Mouse (Mus musculus) lung, adult 18-20 months (tissue): ENCODE data around the gene Chchd6.

ENCODE experiments used
- DNase-seq, 2 experiments: peaks; one replicate each; pipeline ENCODE4 v3.0.0; 2022; ENCODE audit warnings: mixed read lengths in 2 of 2

The Chchd6 gene

DNA sequence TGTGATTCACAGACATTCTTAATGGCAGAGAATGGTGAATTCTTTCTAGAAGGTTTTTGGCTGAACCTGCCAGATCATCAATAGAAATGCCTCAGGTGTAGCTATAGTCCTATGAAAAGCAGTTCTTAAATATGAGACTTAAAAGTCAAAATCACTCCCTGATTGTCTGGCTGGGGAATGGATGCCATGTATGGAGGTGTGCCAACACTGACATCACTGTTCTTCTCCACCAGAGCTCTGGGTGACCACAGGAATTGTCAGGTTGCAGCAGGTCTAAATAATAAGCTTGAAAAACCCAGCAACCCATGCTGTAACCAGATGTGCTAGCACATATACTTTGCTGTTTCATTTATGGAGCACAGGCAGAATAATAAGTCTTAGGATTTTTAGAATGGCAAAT is 87.2 kb downstream of the Chchd6 start:
- no peak for DNase-seq

DNA sequence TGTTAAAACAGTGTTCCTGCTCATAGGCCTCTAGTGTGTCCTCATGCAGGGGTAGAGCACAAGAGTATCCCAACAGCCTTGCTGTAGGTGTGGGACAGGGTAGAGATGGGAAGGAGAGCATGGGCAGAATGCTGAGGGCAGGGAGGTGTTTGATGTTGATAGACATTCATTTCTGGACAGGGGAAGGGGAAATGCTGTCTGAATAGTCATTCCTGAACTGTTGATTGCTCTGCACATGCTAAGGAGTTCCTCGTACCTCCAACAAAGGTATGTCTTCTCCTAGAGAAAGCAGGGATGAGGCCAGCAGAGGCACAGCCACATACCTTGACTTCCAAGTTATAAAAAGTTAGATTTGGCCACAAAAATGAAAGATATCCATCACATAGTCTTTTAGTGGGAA is 95.5 kb downstream of the Chchd6 start:
- no peak for DNase-seq

DNA sequence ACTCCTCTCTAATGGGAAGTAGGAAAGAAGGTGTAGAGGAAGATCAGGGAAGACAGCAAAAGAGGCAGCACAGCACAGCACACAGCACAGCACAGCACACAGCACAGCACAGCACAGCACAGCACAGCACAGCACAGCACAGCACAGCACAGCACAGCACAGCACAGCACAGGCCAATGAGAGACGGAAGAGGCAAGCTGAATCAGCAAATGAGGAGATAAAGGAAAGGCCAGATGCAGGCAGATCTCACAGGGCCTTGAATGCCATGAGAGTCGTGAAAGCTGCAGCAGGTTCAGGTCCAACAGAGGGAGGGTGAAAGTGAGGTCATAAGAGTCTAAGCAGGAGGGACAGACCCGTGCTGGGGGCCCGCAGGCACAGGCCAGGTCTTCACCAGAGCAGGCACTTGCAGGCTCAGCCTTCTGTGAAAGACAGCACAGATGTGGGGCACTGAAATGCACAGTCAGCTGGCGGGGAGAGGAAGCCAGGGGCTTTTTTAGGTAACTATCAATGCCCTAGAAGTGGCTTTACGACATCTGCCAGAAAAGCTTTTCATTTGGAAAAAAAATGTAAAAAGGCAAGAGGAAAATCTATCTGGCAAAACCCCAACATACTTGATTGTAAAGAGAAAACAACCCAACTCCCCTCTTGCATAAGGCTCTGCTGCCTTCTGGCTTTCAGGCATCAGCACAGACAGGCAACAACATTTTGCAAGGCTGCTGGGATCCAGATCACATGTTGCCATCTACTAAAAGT is 96.5 kb downstream of the Chchd6 start:
- DNase-seq, result peak in 1 of 2 experiments; percentile 12

DNA sequence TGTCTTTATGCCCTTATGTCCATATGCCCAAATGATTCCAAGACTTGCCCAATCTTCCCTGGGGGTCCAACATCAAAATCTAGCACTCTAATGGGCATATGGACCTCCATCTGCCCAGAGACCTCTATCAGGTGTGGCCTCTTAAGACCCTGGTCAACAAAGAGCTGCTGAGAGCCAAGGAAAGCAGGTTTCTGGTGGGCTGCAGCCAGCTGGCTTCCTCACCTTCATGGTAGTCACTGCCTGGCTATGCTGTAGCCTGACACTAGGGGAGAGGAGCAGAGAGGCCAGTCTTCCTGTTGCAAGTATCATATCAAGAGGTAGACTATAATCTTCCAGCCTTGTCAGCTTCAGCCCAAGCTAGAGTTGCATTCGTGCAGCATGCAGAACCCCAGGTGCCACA is 98.5 kb downstream of the Chchd6 start:
- no peak for DNase-seq

DNA sequence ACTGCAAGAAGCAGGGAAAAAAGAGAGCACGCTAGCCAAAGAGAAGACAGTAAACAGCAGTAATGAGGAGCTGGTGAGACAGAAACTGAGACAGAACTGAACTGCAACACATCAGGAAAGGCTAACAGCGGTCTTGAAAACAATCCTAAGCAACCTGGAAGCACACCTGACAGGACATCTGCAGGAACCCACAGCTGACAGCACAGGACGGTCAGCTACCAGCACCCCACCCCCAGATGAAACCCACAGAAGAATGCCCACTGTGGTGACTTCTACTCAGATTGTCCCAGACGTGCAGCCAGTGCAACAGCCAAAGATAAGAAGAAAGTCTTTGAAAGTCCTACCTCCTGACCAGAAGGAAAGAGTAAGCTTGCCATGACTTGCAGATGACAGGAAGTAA is 103.1 kb downstream of the Chchd6 start:
- DNase-seq, result no peak

DNA sequence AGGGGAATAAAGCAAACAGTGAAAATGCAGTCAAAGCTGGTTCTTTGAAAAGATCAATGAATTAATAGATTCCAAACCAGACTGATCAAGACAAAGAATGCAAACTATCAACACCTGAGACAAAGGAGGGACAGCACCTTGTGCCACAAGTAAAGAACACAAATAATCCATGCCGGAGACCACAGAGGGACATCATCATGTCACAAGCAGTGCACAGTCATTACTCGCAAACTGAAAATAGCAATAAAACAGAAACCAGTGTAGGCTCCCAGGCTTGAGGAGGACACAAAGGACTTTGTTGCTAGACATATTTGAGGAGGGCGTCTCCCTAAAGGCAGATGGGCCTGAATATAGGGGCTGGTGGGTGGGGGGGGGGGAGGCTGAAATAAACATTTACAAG is 105.1 kb downstream of the Chchd6 start:
- no peak for DNase-seq

DNA sequence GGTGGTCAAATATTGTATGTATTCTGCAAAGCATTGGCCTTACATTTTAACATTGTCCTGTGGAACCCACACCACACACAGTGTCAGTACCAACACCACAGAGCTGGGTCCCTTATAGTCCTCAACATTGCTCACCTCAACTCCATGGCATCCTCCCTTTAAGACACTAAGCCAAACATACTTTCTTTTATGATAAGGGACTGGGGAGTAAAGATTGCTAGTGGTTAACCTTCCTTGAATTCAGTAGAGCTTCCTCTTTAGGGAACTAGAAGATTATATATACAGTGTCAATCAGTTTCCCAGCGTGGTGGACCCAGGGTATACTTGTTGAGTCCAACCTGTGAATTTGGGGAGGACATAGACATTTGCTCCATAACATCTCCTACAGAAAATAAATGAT is 105.9 kb downstream of the Chchd6 start:
- DNase-seq, result no peak

DNA sequence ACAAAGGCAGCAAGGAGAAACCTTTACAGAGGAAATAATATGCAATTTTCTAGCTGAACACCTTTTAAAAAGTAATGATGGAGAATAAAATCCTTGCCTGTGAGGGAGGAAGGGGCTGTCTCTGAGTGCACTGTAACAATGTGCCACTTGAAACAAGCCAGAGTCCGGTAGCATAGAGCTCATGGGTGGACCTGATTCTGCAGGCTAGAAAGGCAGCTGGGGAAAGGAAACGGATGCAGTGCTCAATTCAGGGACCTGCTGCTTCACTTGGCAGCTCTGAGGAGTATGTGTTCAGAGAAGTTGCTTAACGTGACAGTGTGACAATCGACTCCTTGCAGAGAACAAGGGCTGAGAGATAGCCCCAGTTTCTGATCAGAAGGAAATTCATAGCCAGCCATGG is 109.4 kb downstream of the Chchd6 start:
- no peak for DNase-seq

DNA sequence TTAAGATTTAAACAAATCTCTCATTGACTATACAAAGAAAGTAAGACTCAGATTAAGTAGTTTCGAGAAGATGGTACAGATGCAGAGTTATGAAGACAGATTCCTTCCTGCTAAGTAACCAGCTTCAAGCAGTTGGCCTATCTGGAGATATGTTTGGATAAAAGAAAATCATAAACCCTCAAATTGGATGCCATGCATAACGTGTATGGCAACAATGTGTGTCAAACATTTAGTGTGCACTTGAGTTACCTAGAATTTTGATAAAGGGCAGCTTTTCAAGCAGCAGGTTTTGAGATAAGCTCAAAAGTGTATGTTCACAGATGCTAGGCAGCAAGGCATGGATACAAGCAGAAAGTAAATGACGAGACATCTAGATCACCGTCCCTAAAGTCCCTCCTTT is 114.3 kb downstream of the Chchd6 start:
- no peak for DNase-seq

DNA sequence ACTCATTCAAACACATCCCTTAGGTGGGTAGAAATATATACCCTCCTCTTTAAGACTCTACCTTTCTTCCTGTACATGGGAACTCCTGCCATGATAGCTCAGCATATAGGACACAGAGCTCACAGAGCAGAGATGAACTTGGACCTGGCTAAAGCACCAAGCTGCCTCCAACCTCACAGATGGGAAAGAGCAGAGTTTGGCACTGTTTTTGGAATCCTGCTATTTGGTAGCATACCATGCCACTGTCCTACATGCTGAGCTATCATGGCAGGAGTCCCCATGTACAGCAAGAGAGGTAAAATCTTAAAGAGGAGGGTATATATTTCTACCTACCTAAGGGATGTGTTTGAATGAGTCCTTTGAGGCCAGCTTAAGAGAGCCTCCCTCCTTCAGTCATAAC is 127.5 kb downstream of the Chchd6 start:
- DNase-seq, result no peak

DNA sequence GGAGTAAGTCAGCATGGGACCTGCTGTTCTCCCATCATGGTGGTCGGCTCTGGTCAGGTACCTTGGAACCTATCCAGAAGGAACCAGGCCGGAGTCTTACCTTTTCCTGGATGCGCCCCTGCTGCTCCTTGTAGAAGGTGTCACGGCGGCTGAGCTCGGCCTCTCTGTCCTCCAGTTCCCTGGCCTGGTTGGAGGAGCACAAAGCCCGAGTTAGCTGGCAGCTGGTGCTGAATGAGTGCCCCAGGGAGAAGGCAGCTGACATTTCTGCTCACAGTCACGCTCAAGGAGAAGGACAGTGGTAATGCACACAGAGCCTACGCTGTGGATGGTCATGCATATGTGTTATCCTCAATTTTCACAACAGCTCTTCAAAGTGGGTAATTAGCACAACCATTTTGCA is 128.2 kb downstream of the Chchd6 start:
- DNase-seq, result no peak

DNA sequence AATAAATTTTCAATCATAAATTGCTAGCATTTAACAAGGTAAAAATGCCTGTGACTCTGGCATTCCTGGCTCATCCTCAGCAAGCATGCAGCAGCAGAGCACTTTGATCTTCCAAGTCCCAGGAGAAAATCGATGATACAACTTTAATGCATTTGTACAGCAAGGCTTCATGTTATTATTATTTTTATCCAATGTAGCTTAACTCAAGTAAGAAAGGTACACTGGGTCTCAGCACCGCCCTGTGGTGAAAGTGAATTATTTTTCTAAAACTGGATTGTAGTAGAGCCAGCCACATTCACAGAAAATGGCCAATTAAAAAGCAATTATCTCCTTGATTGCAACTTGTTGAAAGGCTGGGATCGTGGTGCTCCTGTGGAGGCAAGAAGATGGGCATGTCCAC is 128.6 kb downstream of the Chchd6 start:
- DNase-seq, result no peak

DNA sequence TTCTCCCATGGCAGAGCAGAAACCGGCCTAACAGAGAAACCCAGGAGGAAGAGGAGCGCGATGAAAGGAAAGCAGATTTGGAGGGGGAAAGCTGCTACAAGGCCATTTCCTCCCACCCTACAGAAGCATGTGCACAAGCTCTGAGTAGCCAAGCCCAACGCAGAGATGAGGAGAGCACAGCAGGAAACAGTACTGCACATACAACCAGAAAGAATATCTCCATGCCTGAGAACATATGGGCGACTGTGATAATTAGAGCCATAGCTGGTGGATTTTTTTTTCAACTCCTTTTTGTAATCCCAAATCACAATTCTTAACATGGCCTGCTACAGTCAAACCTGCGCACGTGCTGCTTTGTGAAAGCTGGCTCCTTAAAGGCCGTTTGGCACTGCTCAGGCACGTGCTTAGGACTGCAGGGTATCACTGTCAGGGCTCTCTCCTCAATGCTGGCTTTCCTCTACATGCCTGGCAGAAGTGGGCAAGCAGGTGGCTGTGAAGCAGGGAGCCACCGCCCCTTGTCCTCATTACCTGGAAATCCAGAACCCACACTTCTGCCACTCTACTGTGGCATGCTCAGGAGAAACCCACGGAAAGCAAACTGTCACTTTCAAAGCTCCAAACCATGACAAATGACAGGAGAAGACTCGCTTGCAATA is 129.3 kb downstream of the Chchd6 start:
- no peak for DNase-seq

DNA sequence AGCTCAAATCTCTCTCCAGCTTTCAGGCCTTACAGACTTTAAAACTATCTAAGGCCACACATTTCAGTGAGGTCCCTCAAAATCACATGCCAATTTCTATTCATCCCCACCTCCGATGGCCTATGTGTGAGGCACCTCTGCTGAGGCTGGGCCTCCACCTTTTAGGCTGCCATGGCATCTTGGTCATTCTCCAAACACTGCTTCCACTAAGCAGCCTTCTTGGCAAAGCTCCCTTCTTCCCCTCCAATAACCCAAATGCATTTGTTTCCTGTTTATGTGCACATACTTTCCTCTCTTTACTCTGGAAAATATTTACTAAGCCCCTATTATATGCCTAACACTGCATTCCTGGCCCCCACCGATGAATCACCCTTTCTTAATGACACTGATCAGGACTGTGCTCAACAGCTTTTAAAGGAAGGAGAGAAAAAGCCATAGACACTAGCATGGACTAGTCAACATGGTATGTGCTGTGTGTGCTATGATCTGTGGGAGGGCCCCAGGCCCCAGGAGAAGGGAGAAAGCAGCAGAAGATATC is 133.2 kb downstream of the Chchd6 start:
- no peak for DNase-seq

DNA sequence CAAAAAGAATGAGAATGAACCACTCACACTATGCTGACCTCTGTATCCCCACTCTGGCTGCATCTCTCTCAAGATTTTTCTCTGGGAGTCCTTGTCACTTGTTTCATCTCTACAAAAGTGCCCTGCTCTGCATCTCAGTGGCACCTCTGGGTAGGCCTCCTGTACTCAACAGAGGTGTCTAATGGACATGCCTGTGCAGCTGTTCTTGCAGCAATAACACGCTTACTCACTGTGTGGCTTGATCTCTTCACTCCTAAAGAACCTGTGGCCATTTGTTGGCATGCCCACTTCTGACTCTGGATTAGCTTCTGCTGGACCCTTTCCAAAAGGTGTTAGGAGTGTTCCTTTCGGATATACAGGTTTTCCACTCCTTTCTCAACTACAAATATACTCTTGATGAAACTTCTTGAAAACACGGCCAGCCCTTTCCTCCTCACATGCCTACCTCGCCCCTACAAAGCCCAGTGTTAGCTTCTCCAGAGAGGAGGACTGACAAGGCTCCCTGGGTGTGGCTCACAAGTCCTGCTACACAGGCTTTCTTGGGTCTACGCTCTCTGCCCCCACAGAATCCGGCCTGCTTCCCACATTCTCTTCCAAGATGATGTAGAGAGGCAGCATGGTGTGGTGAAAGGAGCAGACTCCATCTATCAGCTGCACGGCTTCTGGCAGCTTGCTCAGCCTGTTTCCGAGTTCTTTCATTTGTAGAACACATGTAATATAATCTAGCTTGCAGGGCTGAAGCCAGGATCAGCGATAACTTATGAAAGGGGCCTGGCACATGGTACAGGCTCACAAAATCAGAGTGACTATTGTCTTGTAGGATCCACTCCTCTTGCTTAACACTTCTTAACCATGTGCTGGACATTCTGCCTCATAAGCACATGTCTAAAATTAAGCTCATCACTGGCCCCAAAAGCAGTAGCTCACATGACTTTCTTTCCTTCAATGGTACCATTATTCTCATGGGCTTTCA is 133.9 kb downstream of the Chchd6 start:
- DNase-seq, result peak; percentile 20 to 40

DNA sequence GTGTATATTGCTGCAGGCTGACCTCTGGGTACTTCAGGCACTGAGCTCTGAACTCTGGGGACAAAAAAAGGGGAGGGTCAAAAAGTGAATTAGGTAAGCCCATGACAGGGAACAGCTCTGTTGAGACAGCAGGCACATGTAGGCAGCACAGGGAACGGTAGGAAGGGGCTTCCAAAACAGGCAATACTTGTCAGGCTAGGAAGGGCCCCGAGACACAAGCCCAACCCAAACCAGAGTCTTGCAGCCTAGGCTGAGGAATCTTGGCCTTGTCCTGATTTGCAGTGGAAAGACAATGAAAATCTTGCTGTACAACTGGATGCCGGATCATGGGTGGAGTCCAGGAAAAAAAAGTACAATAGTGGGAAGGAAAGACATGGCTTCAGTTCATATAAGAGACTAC is 135.8 kb downstream of the Chchd6 start:
- no peak for DNase-seq

DNA sequence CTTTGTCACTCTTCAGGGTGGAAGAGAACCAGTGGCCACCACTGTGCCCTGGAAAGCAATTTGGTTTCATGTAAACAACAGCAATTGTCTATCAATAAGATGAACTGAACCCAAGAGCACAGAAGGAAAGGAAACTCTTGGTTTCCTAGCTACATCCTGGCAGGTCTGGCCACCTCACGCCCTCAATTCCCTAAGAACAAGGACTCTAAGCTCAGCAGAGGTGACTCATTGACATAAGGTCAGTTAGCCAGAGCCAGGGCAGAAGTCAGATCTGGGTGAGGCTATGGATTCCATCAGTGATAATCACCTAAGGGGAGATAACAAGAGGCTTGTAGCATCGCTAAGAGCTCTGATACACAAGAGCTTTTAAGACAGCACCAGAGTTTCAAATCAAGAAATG is 137.9 kb downstream of the Chchd6 start:
- no peak for DNase-seq

DNA sequence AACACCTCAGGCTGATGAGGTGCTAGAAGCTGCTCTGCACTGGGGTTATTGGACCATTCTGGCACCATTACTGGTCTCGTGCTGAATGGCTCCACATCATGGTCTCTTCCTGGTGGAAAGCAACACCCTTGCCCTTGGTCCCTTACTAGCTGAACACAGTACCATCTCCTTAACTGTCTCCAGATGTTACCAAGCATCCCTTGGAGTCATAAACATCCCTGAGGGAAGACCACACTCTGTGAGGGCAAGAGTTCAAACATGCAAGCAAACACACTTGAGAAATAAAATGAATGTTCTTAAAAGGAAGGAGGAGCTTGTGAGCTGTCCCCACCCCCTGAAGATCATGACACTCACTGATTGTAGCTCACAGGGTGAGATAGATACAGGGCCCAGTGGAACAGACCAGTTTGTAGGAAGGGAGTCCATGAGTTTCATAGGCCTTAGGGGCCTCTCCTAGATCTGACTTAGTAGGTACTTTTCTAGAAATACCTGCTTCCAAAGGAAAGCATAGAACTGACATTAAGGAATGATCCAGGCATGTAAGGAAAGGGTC is 139.0 kb downstream of the Chchd6 start:
- DNase-seq, result no peak

DNA sequence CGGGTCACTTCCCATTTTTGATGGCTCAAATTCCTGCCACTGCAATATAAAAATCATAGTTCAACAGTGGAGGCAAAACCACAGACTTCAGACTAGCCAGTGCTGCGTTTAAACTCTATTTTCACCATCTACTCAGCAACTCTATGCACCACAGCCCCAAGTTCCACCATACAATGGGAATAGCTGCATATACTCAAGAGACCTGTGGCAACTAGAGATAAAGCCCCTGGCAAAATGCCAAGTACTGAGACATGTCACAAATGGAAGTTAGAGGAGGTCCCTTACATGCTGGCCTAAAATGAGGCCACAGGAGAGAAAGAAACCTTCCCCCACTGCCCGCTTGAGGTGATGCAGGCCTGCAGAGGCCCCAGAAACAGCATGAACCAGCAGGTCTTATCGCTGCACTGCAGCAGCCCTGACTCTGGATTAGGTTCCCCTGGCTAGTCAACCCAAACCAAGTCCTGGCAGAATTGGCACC is 139.9 kb downstream of the Chchd6 start:
- DNase-seq, result no peak

DNA sequence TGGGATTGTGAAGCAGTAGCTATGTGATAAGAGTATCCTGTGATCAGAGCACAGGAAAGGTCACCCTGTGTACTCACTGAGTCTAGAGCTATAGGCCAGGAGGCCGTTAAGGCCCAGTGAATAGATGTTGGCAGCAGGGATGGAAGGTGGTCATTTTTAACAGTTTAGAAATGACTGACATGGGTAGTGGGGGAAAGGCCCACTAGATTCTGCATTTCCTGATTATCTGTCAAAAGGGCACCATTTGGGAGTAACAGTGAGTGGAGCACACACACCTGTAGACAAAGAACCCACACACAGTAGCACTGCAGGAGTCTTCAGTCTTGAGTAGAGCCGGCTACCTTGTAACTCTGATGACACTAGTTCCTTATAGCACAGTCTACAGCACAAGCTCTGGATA is 141.0 kb downstream of the Chchd6 start:
- no peak for DNase-seq

DNA sequence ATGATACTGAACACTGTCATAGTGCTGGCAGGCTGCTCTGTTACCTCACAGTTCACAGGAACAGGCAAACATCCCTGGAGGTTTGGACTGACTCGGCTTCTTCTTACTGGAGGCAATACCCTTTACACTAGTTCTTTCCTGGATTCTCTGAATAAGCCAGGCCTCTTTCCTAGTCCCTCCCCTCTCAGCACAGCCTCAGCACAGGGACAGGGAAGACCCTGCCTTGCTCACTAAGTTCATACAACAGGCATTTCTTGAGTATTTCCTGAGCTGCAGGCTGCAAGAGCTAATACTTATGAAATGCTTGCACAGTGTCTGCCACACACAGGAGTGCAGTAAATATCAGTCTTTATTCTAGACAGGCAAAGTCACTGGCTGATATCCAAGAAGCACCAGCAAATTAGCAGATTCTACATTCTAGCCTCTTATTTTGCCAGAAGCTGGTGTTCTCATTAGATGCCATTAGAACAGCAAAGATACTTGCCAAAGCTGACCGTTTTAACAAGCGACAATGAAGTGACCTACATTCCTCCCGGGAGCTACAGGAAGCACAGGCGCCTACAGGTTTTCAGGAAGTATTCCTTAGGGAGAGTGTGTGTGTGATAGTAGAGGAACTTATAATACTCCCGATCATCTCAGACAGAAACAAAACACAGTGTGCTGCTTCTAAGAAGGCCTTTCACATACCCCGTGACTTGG is 142.3 kb downstream of the Chchd6 start:
- DNase-seq, result no peak

DNA sequence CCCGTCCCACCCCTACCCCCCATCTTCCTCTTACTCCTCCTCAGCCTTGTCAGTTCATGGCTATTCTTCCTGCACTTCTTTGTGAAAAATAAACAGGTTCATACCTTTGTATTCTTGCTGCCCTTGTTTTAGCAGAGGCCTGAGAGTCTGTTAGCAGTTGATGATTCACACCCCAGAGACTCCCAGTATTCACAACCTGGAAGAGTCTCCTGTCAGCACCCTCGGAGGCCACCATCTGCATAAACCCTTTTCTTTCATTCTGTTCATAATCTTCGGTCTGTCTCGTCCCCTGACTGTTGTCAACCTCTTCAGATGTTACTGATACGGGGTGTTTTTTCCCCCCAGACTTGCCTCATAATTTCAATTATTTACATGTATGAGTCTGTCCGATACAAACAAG is 143.1 kb downstream of the Chchd6 start:
- DNase-seq, result no peak
